Mouse (Mus musculus): ENCODE results near the gene Olfr420. TPM values are rescaled to one million over a fixed set of nuclear protein-coding genes. Genes with fewer than 3 reads are reported as not detected.

Gene Olfr420
- not detected in 2 replicates for polyA plus RNA-seq (2012; ENCODE audit: insufficient read depth, insufficient read length, low replicate concordance, missing spikeins)

DNA sequence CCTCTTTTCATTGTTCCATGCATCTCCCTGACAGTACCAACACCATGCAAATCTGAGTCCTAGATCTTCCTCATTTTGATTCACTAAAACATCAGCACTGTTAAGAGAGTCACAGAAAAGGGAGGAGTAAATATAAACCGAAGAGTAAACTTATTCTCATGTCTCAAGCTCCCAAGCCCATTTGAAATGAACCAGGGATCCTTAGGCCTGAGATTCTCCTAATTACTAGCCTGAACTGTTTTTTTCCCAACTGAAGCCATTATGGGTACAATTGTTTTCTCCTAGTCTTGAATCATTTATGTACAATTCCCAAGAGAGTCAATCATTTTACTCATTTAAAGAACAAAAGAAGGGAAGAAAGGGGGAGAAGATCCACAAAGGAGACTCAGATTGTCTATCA, at the start of gene Olfr420:
Gene Olfr420, plus strand, starts transcription at position 301 of the 400 bp plus-strand sequence.
- WGBS: 89% methylated on average over 1 of the region's 1 CpGs
- TF ChIP-seq POLR2A (IDR thresholded peaks at IDR 0.05; ENCODE audit: insufficient read depth, low read depth, low read length) (no peak), CTCF (IDR thresholded peaks at IDR 0.05; ENCODE audit: insufficient read depth, low read depth, low read length) (no peak)
- Histone ChIP-seq H3K4me3 (ENCODE audit: insufficient read depth, low read depth, low read length) (no peak within 1 kb of the TSS), H3K27ac (ENCODE audit: insufficient read depth, low read depth, low read length) (no peak within 1 kb of the TSS), H3K4me1 (ENCODE audit: control insufficient read depth, insufficient read depth, low read length) (no peaks in the 10 kb centered on the region)

DNA sequence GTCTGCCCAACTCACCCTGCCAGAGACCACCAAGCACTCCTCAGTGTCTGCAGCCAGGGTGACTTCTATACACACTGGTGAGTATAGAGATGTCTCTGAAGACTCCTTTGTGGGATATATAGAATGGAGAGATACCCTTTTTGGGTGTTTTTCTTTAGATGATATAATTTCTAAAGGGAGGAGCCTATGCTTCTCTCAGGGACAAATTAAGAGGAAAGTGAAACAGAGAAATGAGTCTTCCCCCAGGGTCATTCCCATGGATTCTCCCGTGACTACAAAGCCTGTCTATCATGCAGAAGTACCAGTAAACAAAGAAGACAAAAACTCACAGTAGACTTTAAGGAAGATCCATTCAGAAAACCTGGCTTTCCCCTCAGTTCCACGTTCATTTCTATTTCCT, 34.4 kb upstream of the Olfr420 start, which contains the start of gene Olfr231:
Gene Olfr231, minus strand, starts transcription at position 101 of the 400 bp plus-strand sequence.
- H3K4me3 ChIP-seq (ENCODE audit: insufficient read depth, low read depth, low read length): no peak within 1 kb of the TSS
- no peaks in the 10 kb centered on the region for H3K4me1 ChIP-seq (ENCODE audit: control insufficient read depth, insufficient read depth, low read length)
- WGBS: 59% methylated on average over 2 of the region's 2 CpGs
- TF ChIP-seq POLR2A (IDR thresholded peaks at IDR 0.05; ENCODE audit: insufficient read depth, low read depth, low read length) (no peak), CTCF (IDR thresholded peaks at IDR 0.05; ENCODE audit: insufficient read depth, low read depth, low read length) (no peak)
- no peak within 1 kb of the TSS for H3K27ac ChIP-seq (ENCODE audit: insufficient read depth, low read depth, low read length)

DNA sequence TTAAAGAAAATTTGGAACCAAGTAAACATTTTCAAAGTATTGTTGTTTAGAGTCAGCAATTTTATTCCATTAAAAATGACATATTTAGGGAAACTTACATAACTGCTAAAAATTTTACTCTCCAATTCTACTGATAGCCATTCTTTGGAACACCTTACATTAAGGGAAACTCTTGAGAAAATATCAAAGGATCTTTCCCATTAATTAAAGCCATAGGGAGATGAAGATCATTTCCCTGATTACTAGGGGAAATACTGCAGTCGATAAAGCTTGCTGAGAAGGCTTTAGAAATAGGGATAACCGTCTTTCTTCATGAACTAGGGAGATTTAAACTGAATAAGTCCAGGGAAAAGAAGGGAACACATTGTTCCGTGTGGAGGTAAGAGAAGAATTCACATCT, 24.2 kb upstream of the Olfr420 start, which contains the start of gene Olfr424:
Gene Olfr424, plus strand, starts transcription at position 301 of the 400 bp plus-strand sequence.
- Histone ChIP-seq H3K27ac (ENCODE audit: insufficient read depth, low read depth, low read length) (no peak within 1 kb of the TSS), H3K4me1 (ENCODE audit: control insufficient read depth, insufficient read depth, low read length) (no peaks in the 10 kb centered on the region), H3K4me3 (ENCODE audit: insufficient read depth, low read depth, low read length) (no peak within 1 kb of the TSS)
- TF ChIP-seq POLR2A (IDR thresholded peaks at IDR 0.05; ENCODE audit: insufficient read depth, low read depth, low read length): no peak
- no peak for TF ChIP-seq CTCF (IDR thresholded peaks at IDR 0.05; ENCODE audit: insufficient read depth, low read depth, low read length)
- WGBS: 62% methylated on average over 3 of the region's 3 CpGs

DNA sequence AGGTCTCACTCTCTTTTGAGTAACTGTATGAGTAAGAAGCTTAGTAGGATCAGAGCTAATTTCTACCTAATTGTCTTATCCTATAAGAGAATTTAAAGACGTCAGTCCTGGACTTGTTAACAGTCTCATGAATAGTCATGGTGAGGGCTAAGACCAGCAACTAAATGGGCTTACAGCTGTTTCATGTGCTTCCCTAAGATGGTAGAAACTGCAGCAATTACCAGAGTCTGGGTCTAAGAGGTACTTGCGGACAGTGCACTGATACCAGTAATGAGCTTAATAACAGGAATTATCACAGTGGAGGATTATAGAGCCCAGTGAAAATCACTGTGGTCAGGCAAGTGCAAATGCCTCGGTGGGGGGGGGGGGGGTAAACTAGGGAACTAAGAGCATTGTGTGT, 23.4 kb upstream of the Olfr420 start:
- H3K4me3 ChIP-seq (ENCODE audit: insufficient read depth, low read depth, low read length): no peak overlapping the region
- H3K27ac ChIP-seq (ENCODE audit: insufficient read depth, low read depth, low read length): no peak overlapping the region
- H3K4me1 ChIP-seq (ENCODE audit: control insufficient read depth, insufficient read depth, low read length): no peaks in the 10 kb centered on the region
- 35% methylated on average over 3 of the region's 3 CpGs for WGBS
- TF ChIP-seq CTCF (IDR thresholded peaks at IDR 0.05; ENCODE audit: insufficient read depth, low read depth, low read length) (no peak), POLR2A (IDR thresholded peaks at IDR 0.05; ENCODE audit: insufficient read depth, low read depth, low read length) (no peak)

DNA sequence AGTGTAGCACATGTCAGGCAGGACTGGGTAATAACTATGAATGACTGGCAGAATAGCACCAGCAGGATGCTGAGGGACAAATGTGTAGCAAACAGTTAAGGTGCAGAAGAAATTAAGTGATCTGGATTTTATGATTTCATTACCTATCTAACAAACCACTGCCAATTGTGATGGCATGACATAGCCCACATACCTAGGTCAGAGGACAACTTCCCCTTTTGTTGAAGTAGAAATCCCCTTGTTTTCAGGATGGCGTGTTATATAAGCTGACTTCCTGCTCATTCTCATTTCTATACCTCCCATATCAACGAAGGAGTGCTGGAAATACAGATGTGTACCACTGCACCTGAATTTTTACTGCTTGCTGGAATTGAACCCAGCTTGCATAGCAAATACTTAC, 14.0 kb upstream of the Olfr420 start:
- 80% methylated on average over 2 of the region's 2 CpGs for WGBS
- Histone ChIP-seq H3K4me1 (ENCODE audit: control insufficient read depth, insufficient read depth, low read length) (no peaks in the 10 kb centered on the region), H3K4me3 (ENCODE audit: insufficient read depth, low read depth, low read length) (no peak overlapping the region), H3K27ac (ENCODE audit: insufficient read depth, low read depth, low read length) (no peak overlapping the region)
- TF ChIP-seq CTCF (IDR thresholded peaks at IDR 0.05; ENCODE audit: insufficient read depth, low read depth, low read length): no peak
- TF ChIP-seq POLR2A (IDR thresholded peaks at IDR 0.05; ENCODE audit: insufficient read depth, low read depth, low read length): no peak

DNA sequence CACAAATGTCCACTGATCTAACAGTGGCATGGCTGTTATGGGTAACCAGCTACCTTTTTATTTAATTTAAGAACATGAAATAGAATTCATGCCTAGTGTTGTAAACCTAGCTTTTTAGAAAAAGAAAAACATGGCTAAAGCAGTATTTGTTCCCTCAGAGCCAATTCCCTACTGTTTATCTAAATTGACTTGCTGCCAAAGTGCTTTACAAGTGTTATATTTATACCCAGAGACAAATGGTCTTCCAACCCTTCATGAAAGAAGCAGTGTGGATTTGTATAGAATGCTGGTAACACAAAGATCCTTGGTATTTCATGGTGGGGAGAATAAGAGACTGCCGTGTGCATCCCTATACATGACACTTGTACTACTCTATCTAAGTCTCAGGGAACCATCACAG, 8.7 kb upstream of the Olfr420 start:
- Histone ChIP-seq H3K4me1 (ENCODE audit: control insufficient read depth, insufficient read depth, low read length) (no peaks in the 10 kb centered on the region), H3K4me3 (ENCODE audit: insufficient read depth, low read depth, low read length) (no peak overlapping the region), H3K27ac (ENCODE audit: insufficient read depth, low read depth, low read length) (no peak overlapping the region)
- TF ChIP-seq CTCF (IDR thresholded peaks at IDR 0.05; ENCODE audit: insufficient read depth, low read depth, low read length) (no peak), POLR2A (IDR thresholded peaks at IDR 0.05; ENCODE audit: insufficient read depth, low read depth, low read length) (no peak)
- WGBS: 60% methylated on average over 1 of the region's 1 CpGs

DNA sequence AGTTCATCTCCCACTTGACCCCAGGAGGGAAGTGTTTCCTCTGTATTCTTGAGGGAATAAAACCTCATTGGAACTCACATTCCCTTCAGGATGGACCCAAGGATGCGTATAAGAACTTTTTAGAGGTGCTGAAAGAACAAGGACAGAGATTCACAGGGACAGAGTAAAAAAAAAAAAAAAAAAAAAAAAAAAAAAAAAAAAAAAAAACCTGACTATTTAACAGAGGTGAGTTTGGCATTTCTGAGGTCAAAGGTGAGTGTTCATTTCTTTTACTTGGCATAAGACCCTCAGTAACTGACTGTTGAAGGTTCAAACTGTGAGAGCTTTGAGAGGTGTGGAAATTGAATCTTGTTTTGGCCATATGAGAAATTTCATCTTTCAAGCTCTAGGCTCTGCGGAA, 6.1 kb upstream of the Olfr420 start:
- Histone ChIP-seq H3K27ac (ENCODE audit: insufficient read depth, low read depth, low read length) (no peak overlapping the region), H3K4me1 (ENCODE audit: control insufficient read depth, insufficient read depth, low read length) (no peaks in the 10 kb centered on the region), H3K4me3 (ENCODE audit: insufficient read depth, low read depth, low read length) (no peak overlapping the region)
- TF ChIP-seq CTCF (IDR thresholded peaks at IDR 0.05; ENCODE audit: insufficient read depth, low read depth, low read length): no peak
- no peak for TF ChIP-seq POLR2A (IDR thresholded peaks at IDR 0.05; ENCODE audit: insufficient read depth, low read depth, low read length)
- WGBS: 91% methylated on average over 2 of the region's 2 CpGs

DNA sequence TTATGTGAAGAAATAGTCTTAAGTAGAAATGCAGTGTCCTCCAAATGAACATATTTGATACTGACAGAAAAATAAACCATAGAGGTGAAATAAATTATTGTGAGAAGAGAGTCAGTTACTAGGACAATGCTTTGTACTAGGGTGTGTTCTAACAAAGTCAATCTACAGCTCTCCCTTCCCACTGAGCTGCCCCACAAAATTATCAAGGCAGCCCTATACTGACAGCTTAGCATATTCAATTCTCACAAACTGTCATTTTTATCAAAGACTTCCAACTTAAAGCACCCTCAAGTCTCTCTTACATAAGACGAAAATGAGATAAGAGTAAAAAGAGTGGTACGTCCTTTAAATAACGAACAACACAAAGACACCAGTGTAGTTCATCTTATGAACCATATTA, 2.2 kb downstream of the Olfr420 start:
- TF ChIP-seq POLR2A (IDR thresholded peaks at IDR 0.05; ENCODE audit: insufficient read depth, low read depth, low read length) (no peak), CTCF (IDR thresholded peaks at IDR 0.05; ENCODE audit: insufficient read depth, low read depth, low read length) (no peak)
- no peak overlapping the region for H3K4me3 ChIP-seq (ENCODE audit: insufficient read depth, low read depth, low read length)
- no peak overlapping the region for H3K27ac ChIP-seq (ENCODE audit: insufficient read depth, low read depth, low read length)
- 90% methylated on average over 3 of the region's 3 CpGs for WGBS
- no peaks in the 10 kb centered on the region for H3K4me1 ChIP-seq (ENCODE audit: control insufficient read depth, insufficient read depth, low read length)

DNA sequence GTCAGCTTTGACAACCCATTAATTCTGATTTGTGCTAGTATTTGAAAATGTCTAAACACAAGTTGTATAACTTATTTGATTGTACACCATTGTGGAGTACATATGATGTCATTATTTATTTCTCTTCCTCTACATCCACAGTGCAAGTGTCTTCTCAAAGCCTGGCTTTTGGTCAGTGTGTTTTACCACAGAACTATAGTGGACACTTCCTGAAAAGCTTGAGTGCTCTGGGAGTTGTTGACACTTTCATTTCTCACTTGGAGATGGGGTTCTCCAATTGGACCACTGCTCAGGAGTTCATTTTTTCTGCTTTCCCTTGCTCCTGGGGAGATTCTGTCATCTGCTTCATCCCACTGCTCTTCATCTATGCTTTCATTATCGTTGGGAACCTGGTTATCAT, 3.1 kb downstream of the Olfr420 start:
- 80% methylated on average over 1 of the region's 1 CpGs for WGBS
- TF ChIP-seq CTCF (IDR thresholded peaks at IDR 0.05; ENCODE audit: insufficient read depth, low read depth, low read length) (no peak), POLR2A (IDR thresholded peaks at IDR 0.05; ENCODE audit: insufficient read depth, low read depth, low read length) (no peak)
- Histone ChIP-seq H3K4me3 (ENCODE audit: insufficient read depth, low read depth, low read length) (no peak overlapping the region), H3K27ac (ENCODE audit: insufficient read depth, low read depth, low read length) (no peak overlapping the region), H3K4me1 (ENCODE audit: control insufficient read depth, insufficient read depth, low read length) (no peaks in the 10 kb centered on the region)

DNA sequence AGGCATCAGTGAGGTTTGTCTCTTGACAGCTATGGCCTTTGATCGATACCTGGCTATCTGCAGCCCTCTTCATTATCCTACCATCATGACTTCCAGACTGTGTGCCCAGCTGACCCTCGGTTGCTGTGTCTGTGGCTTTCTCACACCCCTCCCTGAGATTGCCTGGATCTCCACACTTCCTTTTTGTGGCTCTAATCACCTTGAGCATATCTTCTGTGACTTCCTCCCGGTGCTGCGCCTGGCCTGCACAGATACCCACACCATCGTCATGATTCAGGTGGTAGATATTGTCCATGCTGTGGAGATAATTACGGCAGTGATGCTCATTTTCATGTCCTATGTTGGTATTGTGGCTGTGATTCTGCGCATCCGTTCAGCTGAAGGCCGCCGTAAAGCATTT, 3.7 kb downstream of the Olfr420 start:
- H3K4me1 ChIP-seq (ENCODE audit: control insufficient read depth, insufficient read depth, low read length): no peaks in the 10 kb centered on the region
- H3K27ac ChIP-seq (ENCODE audit: insufficient read depth, low read depth, low read length): no peak overlapping the region
- TF ChIP-seq POLR2A (IDR thresholded peaks at IDR 0.05; ENCODE audit: insufficient read depth, low read depth, low read length): no peak
- no peak for TF ChIP-seq CTCF (IDR thresholded peaks at IDR 0.05; ENCODE audit: insufficient read depth, low read depth, low read length)
- no peak overlapping the region for H3K4me3 ChIP-seq (ENCODE audit: insufficient read depth, low read depth, low read length)
- WGBS: 93% methylated on average over 10 of the region's 10 CpGs

Measured in olfactory bulb, adult 2 months (tissue).